Mouse (Mus musculus) left cerebral cortex, adult 11 months (tissue): ENCODE results near the gene Ogdh.
"Not testable (repeated sequence)": the region's sequence is repeated elsewhere in the genome, so short reads cannot be mapped to it uniquely, and the experiment has no call there.

Experiments
- DNase-seq: peaks from one replicate; pipeline ENCODE4 v3.0.0; 2022; ENCODE audit warnings: low spot score

The Ogdh gene

DNA sequence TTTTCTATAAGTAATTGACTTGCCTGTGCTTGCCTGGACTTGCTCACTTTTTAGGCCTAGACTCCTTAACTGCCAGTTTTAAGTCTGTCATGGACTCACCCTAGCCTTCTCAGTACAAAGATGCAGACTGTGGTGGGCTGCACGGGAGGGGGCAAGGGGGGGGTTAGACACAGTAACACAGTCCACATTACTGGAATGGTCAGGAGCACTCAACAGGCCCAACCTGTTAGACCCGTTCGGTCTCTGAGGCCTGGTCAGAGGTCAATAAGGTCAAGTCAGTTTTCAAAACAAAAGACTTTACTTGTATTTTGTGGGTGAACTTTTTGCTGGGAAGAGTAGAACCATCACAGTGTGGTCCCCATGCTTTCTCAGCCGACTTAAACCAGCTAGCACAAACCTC, 75.7 kb downstream of the Ogdh start:
- no peak for DNase-seq

DNA sequence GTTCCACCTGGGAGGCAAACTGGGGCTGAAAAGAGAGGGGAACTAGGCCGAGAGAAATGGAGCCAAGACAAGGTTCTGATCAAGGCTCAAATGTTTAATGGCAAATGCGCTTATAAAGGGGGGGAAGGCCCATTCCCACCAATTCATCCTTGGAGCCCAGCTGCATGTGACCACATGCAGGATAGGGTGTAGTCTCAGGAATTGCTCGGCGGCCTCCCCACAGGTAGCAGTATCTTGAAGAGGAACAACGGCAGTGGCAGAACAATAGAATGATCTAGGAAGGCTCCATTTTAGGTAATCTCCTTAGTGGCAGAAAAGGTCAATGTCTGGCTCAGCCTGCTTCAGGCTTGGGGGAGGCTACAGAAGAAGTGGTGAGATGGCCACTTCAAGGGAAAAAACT, 76.6 kb downstream of the Ogdh start:
- DNase-seq: not testable (repeated sequence)

DNA sequence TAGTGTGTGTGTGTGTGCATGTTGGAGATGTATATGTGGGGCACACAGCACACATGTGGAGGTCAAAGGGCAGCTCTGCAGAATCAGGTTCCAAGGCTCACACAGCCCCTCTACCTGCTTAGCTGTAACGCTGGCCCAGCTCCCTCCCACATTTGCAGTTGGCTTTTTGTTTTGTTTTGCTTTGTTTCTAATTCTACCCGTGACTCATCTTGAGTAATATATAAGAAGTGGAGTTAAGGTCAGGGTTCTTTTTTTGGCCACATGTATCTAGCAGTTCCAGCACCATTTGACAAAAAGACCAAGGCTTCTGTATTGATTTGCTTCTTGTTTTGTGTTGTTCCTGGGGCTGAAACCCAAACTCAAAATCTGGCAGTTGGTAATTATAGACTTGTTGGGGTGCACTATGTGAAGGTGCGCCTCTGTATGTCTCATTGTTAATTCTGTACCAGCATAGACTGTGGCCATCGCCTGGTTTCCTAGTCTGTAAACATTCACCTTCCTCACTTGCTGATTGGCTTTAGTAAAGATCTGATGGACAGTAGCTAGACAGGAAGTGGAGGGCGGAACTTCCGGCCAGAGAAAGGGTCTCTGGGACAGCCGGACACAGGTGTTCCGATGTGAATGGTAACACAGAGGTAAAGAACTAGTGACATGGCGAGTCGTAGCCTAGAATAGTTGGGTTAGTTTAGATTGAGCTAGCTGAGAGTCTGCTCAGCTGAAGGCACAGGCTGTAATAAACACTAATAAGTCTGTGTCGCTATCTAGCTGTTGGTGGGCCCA, 80.1 kb downstream of the Ogdh start:
- DNase-seq: no peak

DNA sequence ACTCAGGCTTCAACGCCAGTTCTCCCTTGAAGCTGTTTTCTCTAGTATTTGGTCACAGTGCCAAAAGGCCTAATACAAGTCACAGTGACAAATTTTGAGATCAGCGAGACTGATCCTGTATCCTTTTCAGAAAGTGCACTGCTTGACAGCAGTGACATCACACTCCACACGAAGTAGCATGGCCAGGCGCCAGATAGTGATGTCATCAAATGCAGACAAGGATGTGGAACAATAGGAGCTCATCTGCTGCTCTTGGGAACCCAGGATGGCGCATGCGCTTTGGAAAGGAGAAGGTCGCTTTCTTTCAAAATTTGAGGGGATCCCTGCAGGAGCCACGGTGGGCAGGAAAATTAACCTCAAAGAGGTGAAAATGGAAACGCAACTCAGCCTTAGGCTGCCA, 81.4 kb downstream of the Ogdh start:
- DNase-seq: no peak

DNA sequence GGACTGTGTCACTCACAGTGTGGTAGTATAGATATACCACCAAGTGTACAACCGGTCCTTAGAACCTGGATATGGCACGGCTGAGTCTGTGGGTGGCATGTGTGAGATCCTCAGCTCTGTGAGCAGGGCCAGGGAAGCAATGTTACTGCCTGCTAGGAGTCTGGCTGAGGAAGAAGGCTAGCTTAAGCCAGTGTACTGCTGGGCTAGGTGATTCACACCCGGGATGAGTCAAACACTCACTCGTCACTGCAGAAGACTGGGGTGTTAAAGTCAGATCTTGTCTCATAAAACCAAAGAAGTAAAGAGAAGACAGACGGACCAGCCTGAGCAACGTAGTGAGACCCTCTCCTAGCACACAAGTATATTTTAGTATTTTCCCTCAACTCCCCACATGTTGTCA, 89.5 kb downstream of the Ogdh start:
- no peak for DNase-seq

DNA sequence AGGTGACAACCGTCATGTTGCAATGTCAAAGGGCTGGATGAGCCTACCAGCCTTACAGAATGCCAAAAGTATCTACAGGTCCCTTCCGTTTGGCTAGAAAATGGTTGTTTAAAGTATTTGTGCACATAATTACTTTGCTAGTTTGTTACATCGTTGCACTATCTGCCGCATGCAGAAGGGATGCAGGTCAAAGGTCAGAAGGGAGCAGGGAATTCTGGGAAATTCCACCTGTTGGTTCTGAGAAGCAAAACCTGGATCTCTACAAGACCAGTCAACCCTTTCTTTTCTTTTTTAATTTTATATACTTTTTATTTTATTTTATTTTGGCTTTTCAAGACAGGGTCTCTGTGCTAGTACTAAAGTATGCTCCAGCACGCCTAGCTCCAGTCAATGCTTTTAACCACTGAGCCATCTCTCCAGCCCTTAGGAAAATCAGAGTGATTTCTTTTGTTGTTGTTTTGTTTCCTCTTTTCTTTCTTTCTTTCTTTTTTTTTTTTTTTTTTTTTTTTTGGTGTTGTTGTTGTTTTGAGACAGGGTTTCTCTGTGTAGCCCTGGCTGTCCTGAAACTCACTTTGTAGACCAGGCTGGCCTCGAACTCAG, 96.8 kb downstream of the Ogdh start:
- no peak for DNase-seq

DNA sequence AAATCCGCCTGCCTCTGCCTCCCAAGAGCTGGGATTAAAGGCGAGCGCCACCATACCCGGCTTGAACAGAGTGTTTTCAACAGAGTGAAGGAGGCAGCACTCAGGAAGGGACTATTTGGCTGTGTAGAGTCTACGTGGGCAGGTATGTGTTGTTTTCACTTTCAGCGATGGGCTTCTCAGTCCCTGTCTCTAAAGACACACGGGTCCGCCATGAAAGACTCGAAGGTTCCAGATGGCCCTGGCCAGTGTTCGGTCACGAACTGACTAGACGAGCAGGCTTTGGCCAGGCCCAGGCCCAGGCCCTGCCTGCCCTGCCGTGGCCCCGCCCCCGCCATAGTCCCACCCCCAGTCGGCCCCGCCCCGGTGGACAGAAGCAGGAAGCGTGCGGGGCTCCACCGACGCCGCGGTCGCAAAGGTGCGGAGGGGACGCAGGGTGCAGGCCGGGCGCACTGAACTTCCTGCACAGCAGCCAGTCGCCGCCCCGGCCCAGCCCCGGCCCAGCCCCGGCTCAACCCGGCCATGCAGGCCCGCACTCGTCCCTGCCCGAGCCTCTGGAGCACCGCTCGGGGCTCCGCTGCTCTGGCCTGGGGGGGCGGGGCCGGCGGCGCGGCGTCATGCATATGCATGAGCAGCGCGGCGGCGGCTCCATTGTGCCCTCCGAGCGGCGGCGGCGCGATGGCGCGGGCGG, 97.4 kb downstream of the Ogdh start, which contains the start of gene Zmiz2:
TSS of gene Zmiz2 (plus strand) at position 349 of the 688 bp plus-strand sequence.
- peak; percentile 92 for DNase-seq

DNA sequence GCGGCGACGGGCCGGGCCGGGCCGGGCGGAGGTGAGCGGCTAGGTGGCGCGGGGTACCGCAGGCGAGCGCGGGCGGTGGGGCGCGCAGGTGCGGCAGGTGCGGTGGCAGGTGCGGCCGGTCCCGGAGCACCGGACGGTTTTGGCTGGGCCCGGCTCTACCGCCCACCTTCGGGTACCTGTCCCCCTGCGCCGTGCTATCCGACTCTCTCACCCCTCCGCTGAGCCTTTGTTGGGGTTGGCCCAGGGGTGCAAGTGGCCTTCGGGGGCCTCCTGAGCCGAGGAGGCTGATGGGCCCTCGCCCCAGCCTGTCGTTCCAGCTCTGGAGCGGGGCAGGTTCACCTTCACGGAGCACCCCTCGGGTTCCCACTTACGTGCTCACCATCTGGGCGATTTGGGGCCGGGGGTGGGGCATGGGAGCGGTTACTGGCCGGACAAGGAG, 98.1 kb downstream of the Ogdh start:
- no peak for DNase-seq

DNA sequence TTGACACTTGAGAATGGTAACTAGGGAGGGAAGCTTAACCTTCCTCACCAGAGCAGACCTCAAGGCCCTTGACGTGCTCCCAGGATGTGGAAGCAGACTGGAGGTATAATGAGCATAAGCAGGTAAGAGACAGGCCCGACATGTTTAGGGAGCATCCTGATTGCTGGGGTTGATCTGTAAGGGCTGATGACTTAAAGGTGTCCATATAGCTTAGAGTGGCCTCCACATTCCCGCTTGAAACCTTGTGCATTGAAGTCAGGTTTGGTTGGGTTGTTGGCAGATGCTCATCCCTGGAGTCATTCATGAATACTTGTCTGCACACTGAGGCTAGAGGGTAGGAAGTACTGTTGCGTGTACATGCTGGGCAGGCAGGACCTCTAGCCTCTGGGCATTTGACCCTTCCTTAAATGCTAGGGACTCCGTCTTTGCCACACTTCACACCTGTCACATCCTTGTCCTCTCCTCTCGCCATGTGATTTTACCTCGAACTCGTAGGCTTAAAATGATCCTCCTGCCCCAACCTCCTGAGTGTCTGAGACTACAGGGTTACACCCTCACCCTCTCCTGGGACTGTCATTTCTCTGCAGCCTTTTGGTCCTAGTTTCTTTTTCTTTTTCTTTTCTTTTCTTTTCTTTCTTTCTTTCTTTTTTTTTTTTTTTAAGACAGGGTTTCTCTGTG, 99.1 kb downstream of the Ogdh start:
- DNase-seq: no peak

DNA sequence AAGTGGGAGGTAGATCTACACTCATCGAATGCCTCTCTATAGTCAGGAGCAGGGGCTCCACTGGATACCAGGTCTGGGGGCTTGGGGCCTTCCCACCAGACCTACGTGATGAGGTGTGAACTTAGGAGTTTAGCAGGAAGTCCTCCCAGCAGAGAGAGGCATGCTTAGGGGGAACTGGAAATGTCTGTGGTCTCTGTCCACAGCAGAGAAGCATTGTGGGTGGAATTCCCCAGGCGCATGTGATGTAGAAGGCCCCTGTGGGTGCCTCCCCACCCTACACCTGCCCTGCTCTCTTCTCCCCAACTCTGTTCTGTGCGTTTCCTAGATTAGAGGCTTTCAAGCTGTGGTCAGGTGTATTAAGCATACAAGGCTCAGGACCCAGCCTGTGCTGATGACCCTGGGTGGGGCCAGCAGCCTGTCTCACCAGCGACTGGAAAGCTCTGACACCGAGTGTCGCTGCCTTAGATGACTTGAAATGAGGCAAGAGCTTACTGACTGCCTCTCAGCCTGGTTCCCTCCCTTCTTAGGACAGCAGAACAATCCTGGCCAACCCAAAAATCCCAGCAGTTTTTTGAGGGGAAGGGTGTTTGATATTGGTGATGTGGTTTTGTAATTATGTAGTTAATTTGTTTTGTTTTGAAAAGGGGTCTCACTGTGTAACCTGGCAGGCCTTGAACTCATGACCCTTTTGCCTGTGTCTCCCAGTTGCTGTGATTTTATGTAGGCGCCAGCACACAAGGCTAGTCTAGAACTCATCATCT, 100.3 kb downstream of the Ogdh start:
- DNase-seq: no peak

DNA sequence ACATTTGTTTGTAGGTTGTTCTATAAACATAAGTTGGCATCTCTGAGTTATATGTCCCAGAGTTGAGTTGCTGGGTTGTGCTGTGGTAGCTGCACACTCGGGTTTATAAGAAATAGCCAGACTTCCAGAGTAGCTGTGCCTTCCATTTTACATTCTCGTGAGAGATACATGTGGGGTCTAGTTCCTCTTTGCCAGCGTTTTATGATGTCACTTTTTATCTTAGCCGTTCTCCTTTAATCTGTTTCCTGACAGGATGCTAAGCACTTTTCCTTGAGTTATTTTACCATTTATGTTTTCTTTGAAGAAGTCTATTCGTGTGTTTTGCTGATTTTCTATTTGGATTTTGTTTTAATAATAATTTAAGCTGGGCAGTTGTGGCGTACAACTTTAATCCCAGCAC, 101.4 kb downstream of the Ogdh start:
- DNase-seq: no peak

DNA sequence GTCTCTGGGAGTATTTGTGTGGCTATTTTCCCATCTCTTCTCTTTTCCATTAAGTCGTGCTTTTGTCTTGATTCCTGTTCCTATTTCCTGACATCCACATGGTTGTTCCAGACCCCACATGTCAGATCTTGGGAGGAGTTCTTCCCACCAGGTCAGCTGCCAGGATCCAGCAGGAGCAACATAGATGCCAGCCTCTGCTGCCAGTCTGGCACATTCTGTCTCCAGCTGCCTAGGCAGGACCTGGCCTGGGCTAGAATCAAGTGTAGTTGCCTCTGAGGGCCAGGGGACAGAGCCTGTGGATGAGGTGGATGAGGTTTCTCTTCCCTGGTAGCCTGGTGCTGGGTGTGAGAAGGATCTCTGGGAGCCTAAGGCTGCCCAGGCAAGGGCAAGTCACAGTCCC, 102.4 kb downstream of the Ogdh start:
- no peak for DNase-seq

DNA sequence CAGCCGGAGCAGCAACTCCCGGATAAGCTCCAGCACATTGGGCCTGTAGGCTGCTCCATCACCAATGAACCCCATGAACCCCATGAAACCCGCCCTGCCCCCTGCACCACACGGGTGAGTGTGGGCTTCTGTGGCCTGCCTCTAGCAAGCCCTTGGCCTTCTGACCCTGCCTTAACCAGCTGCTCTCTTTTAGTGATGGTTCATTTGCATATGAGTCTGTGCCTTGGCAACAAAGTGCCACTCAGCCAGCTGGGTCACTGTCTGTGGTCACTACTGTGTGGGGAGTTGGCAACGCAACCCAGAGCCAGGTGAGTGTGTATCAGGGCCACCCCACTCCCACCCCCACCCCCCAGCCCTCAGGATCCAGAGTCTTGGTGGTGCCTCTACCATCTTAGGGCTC, 104.1 kb downstream of the Ogdh start:
- DNase-seq: no peak

DNA sequence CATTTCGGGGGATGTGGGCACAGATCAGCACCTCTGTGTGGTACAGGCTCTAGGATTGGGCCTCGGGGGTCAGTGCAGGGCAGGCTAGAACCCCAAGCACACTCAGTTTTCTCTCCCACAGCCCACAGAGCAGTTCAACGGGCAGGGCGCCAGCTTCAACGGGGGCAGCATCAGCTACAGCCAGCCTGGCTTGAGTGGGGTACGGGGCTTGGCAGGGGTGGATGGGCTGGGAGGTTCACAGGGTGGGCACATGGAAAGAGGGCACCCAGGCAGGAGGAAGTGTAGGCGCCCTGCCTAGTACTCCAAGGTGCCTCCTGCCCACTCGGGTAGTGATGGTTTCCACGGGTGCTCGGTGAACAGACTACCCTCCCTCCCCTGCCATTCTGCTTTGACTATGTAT, 106.7 kb downstream of the Ogdh start:
- DNase-seq: no peak

DNA sequence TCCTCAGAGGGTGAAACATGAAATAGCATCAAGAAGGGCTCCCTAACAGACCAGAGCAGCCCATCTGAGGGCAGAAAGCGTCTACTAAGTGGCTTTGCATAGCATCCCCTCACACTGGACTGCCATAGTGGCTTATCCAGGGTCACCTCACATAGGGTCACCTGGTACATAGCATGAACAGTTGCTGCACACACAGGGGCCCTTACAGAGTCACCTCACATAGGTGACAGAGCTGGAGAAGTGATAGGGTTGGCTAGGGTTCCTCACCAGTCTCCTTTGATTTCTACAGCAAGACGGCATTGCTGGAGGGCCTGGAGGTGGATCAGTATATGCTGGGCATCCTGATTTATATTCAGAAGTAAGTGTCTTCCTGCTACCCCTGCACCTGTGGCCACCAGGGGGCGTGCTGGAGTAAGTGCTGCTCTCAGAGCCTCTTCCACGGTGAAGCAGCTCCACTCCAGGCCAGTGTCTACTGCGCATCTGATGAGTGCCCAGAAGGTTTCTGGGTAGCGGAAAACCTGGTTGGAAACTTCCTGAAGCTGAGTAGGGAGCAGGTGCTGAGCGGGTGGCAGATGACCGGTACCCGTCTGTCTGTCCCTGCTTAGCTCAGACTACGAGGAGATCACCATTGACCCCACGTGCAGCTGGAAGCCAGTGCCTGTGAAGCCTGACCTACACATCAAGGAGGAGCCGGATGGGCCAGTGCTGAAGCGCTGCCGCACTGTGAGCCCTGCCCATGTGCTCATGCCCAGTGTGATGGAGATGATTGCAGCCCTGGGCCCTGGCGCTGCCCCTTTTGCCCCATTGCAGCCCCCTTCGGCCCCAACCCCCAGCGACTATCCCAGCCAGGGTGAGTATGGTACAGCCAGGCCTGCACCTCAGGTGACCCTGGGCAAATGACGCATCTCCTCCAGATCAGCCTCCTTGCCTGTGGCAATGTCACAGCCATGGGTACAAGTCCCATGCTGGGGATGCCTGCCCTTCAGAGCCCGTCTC, 111.4 kb downstream of the Ogdh start:
- DNase-seq: no peak

DNA sequence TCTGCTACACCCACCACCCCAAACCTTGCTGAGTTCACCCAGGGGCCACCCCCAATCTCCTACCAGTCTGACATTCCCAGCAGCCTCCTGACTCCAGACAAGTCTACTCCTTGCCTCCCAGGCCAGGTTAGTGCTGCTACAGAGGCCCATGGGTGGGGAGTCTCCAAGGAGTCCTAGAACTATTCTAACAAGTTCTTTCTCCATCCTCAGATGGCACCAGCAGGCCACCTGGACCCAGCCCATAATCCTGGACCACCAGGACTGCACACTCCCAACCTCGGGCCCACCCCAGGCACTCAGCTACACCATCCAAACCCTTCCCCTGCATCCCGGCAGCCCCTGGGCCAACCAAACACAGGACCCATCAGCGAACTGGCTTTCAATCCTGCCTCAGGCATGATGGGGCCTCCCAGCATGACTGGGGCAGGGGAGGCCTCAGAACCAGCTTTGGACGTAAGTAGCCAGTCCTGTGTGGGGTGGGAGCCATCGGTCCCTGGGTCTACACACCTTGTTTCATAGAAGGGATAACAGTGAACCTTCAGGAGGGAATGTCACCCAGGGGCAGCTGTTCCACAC, 112.5 kb downstream of the Ogdh start:
- no peak for DNase-seq

DNA sequence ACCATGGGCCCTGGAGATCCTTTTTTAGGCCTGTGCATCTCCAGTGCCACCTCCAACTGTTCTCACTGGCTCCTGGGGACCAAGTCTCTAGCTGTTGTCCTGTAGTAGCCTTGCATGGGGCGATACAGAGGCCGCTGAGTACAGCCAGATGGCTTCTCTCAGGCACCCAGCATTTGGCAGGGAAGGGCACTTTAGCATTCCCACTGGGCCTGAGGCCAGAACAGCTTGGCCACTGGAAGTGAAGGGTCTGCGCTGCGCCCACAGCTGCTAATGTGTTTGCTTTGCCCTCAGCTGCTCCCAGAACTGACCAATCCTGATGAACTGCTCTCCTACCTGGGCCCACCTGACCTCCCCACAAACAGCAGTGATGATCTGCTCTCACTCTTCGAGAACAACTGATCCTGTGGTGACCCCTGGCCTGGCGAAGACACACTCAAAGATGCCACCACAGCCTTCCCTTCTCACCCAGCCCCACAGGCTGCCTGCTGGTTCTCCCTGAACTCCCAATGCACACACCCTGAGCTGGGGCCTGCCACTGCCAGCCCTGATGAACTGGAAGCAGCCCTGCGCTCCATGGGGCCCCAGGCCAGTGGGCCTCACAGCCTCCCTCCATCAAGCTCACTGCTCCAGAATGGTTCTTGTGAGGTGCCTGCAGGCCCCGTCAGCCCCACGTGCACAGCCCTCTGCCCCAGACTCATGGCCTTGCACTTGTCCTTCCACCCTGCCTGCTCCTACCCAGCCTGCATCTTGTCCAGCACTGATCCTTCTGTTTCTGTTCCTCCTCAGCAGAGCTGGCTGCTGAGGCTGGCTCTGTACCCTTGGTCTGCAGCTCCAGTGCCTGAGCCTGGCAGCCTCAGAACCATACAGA, 113.5 kb downstream of the Ogdh start:
- DNase-seq: no peak

DNA sequence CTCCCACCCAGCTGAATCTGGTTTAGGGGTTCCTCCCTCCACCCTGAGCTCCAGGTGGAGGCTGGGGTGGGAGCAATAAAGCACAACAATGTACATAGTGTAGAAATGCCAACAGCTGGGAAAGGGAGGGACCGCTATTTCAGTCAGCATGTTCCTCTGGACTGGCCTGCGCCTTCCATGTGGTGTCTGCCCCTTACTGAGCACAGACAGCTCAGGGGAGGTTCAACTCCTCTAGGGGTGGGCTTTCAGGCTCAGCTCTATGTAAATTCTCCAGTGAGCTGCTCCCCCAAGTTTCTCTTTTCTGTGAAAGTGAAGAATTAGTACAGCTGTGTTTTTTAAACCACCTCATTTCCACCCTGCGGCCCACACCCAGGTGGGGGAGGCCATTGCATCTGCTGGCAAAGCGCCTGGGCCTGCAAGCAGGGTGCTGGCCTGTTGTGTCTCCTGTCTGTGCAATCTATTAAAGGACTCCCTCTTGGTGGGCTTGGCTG, 114.2 kb downstream of the Ogdh start:
- no peak for DNase-seq
